Mouse (Mus musculus): ENCODE results near the gene Cldn9. TPM values are rescaled to one million over a fixed set of nuclear protein-coding genes. Genes with fewer than 3 reads are reported as not detected.

Gene Cldn9
- polyA plus RNA-seq, 1 experiment from 2014 or later = 8.7 TPM

GRCm38 (mm10) chr17:23695801-23696200 lies 12.0 kb upstream of the Cldn9 start:
- no peak overlapping the region for H3K4me2 ChIP-seq (ENCODE audit: low read depth, low read length)
- peaks cover 3% of the 10 kb centered on the region; the same call in 1 of the 2 replicates for H3K4me1 ChIP-seq (ENCODE audit: control insufficient read depth, insufficient read depth, low read length)
- H3K27ac ChIP-seq (replicated peaks; ENCODE audit: low read depth, low read length) = no peak overlapping the region
- no peak overlapping the region for H3K4me3 ChIP-seq (ENCODE audit: low read depth, low read length)
- H3K9me3 ChIP-seq (replicated peaks; ENCODE audit: control insufficient read depth, low read length) = no peaks in the 10 kb centered on the region
- DNase-seq (ENCODE audit: low spot score) = peak; percentile 64
- no peaks in the 10 kb centered on the region for H3K36me3 ChIP-seq (replicated peaks; ENCODE audit: control insufficient read depth, insufficient read depth, low read depth, low read length)
- H3K9ac ChIP-seq (replicated peaks; ENCODE audit: low read length) = no peak overlapping the region
- 0% methylated on average over 3 of the region's 3 CpGs for WGBS
- peaks cover 19% of the 10 kb centered on the region for H3K27me3 ChIP-seq (ENCODE audit: control insufficient read depth, insufficient read depth, low read length)
- peak; percentile 70; the same call in 1 of the 2 replicates for ATAC-seq (replicated peaks; ENCODE audit: insufficient number of reproducible peaks, low FRiP score, low TSS enrichment, low read depth)

DNA sequence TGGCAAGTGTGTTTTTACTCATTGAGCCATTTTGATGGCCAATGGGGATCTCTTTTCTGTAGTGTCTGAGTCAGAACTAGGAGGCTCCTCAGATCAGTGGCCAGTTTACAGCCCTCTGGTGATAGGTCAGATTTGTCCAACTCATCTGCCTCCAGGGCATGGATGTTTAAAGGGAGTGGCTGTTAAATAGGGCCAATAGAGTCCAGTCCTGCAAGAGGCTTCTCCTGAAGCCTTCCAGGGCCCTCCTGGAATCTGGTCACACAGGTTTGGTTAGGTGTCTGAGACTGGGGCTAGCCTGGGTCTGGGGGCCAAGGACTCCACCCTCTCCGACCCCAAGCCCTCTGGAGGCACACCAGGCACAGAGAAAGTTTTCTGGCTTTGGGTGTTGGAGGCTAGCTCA lies 10.7 kb upstream of the Cldn9 start:
- 61% methylated on average over 1 of the region's 1 CpGs for WGBS
- H3K4me3 ChIP-seq (ENCODE audit: low read depth, low read length) = no peak overlapping the region
- H3K9ac ChIP-seq (replicated peaks; ENCODE audit: low read length) = no peak overlapping the region
- H3K4me2 ChIP-seq (ENCODE audit: low read depth, low read length) = no peak overlapping the region
- peaks cover 3% of the 10 kb centered on the region; the same call in 1 of the 2 replicates for H3K4me1 ChIP-seq (ENCODE audit: control insufficient read depth, insufficient read depth, low read length)
- ATAC-seq (replicated peaks; ENCODE audit: insufficient number of reproducible peaks, low FRiP score, low TSS enrichment, low read depth) = no peak; the same call in 1 of the 2 replicates
- no peak for DNase-seq (ENCODE audit: low spot score)
- H3K36me3 ChIP-seq (replicated peaks; ENCODE audit: control insufficient read depth, insufficient read depth, low read depth, low read length) = no peaks in the 10 kb centered on the region
- no peaks in the 10 kb centered on the region for H3K9me3 ChIP-seq (replicated peaks; ENCODE audit: control insufficient read depth, low read length)
- no peak overlapping the region for H3K27ac ChIP-seq (replicated peaks; ENCODE audit: low read depth, low read length)
- H3K27me3 ChIP-seq (ENCODE audit: control insufficient read depth, insufficient read depth, low read length) = peaks cover 13% of the 10 kb centered on the region

- H3K9me3 ChIP-seq (replicated peaks; ENCODE audit: control insufficient read depth, low read length) = no peaks in the 10 kb centered on the region
- ATAC-seq (replicated peaks; ENCODE audit: insufficient number of reproducible peaks, low FRiP score, low TSS enrichment, low read depth) (peak; percentile 30; the same call in 1 of the 2 replicates), DNase-seq (ENCODE audit: low spot score) (no peak)
- H3K4me1 ChIP-seq (ENCODE audit: control insufficient read depth, insufficient read depth, low read length) = no peaks in the 10 kb centered on the region; the same call in 1 of the 2 replicates
- no peak overlapping the region; the same call in 1 of the 2 replicates for H3K4me2 ChIP-seq (ENCODE audit: low read depth, low read length)
- H3K36me3 ChIP-seq (replicated peaks; ENCODE audit: control insufficient read depth, insufficient read depth, low read depth, low read length) = no peaks in the 10 kb centered on the region
- WGBS = 29% methylated on average over 15 of the region's 15 CpGs
- no peak overlapping the region for H3K27ac ChIP-seq (replicated peaks; ENCODE audit: low read depth, low read length)
- H3K9ac ChIP-seq (replicated peaks; ENCODE audit: low read length) = no peak overlapping the region; the same call in 1 of the 2 replicates
- peak overlapping the region; percentile 18 for H3K4me3 ChIP-seq (ENCODE audit: low read depth, low read length)
- H3K27me3 ChIP-seq (ENCODE audit: control insufficient read depth, insufficient read depth, low read length) = peaks cover 51% of the 10 kb centered on the region
Measured at GRCm38 (mm10) chr17:23683226-23683625, 600 bp downstream of the Cldn9 start.

DNA sequence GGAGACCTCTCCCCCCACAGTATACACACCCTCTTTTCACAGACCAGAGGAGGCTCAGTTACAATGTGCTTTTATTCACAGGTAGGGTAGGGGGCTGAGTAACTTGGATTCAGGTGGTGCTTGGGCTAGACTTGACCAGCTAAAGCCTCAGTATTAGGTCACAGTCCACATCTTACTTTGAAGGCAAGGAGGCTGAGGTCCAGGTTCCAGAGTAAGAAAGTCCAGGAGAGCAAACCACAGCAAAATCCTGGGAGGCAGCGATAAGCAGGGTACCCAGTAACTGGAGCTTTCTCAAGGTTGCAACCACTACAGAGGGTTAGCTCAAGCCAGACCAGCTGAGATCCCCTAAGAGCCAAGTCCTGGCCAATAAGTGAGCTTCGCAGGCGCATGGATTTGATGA lies 1.3 kb downstream of the Cldn9 start:
- H3K27me3 ChIP-seq (ENCODE audit: control insufficient read depth, insufficient read depth, low read length) = peaks cover 51% of the 10 kb centered on the region
- no peak overlapping the region for H3K27ac ChIP-seq (replicated peaks; ENCODE audit: low read depth, low read length)
- 53% methylated on average over 3 of the region's 3 CpGs for WGBS
- H3K4me3 ChIP-seq (ENCODE audit: low read depth, low read length) = no peak overlapping the region
- H3K4me2 ChIP-seq (ENCODE audit: low read depth, low read length) = peak overlapping the region; percentile 0; the same call in 1 of the 2 replicates
- no peaks in the 10 kb centered on the region for H3K9me3 ChIP-seq (replicated peaks; ENCODE audit: control insufficient read depth, low read length)
- ATAC-seq (replicated peaks; ENCODE audit: insufficient number of reproducible peaks, low FRiP score, low TSS enrichment, low read depth) = no peak
- DNase-seq (ENCODE audit: low spot score) = no peak
- no peaks in the 10 kb centered on the region for H3K36me3 ChIP-seq (replicated peaks; ENCODE audit: control insufficient read depth, insufficient read depth, low read depth, low read length)
- no peak overlapping the region for H3K9ac ChIP-seq (replicated peaks; ENCODE audit: low read length)
- no peaks in the 10 kb centered on the region; the same call in 1 of the 2 replicates for H3K4me1 ChIP-seq (ENCODE audit: control insufficient read depth, insufficient read depth, low read length)

DNA sequence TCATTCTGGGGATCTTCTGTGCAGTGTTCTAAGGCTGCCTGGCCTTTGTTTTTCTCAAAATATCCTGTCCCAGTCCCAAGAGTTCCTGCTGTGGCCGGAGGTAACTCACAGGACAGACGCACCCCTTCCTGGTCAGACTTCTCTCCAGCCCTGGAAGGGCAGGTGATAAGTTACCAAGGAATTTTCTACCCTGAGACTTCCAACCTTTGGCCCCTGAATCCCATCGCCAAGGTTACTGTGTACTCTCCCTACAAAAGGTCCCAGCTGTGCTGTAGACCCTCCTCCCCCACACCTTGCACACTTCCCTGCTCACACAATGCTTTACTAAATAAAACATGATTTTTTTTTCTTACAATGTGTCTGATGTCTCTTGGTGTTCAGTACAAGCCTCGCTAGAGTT lies 1.7 kb downstream of the Cldn9 start:
- no peaks in the 10 kb centered on the region for H3K36me3 ChIP-seq (replicated peaks; ENCODE audit: control insufficient read depth, insufficient read depth, low read depth, low read length)

GRCm38 (mm10) chr17:23681086-23681485 lies 2.7 kb downstream of the Cldn9 start:
- no peak overlapping the region for H3K4me2 ChIP-seq (ENCODE audit: low read depth, low read length)
- H3K4me3 ChIP-seq (ENCODE audit: low read depth, low read length) = no peak overlapping the region
- H3K36me3 ChIP-seq (replicated peaks; ENCODE audit: control insufficient read depth, insufficient read depth, low read depth, low read length) = no peaks in the 10 kb centered on the region
- no peak overlapping the region for H3K27ac ChIP-seq (replicated peaks; ENCODE audit: low read depth, low read length)
- H3K4me1 ChIP-seq (ENCODE audit: control insufficient read depth, insufficient read depth, low read length) = no peaks in the 10 kb centered on the region; the same call in 1 of the 2 replicates
- no peaks in the 10 kb centered on the region for H3K9me3 ChIP-seq (replicated peaks; ENCODE audit: control insufficient read depth, low read length)
- DNase-seq (ENCODE audit: low spot score) (no peak), ATAC-seq (replicated peaks; ENCODE audit: insufficient number of reproducible peaks, low FRiP score, low TSS enrichment, low read depth) (no peak)
- H3K27me3 ChIP-seq (ENCODE audit: control insufficient read depth, insufficient read depth, low read length) = peaks cover 53% of the 10 kb centered on the region
- WGBS = 69% methylated on average over 10 of the region's 10 CpGs
- no peak overlapping the region for H3K9ac ChIP-seq (replicated peaks; ENCODE audit: low read length)

More for the DNA sequence above, 1.7 kb downstream of the Cldn9 start:
- Histone ChIP-seq H3K4me1 (ENCODE audit: control insufficient read depth, insufficient read depth, low read length) (no peaks in the 10 kb centered on the region; the same call in 1 of the 2 replicates), H3K9ac (replicated peaks; ENCODE audit: low read length) (no peak overlapping the region), H3K9me3 (replicated peaks; ENCODE audit: control insufficient read depth, low read length) (no peaks in the 10 kb centered on the region), H3K4me3 (ENCODE audit: low read depth, low read length) (no peak overlapping the region), H3K27me3 (ENCODE audit: control insufficient read depth, insufficient read depth, low read length) (peaks cover 51% of the 10 kb centered on the region), H3K4me2 (ENCODE audit: low read depth, low read length) (no peak overlapping the region), H3K27ac (replicated peaks; ENCODE audit: low read depth, low read length) (no peak overlapping the region)
- 66% methylated on average over 4 of the region's 4 CpGs for WGBS
- no peak for ATAC-seq (replicated peaks; ENCODE audit: insufficient number of reproducible peaks, low FRiP score, low TSS enrichment, low read depth)
- no peak for DNase-seq (ENCODE audit: low spot score)

DNA sequence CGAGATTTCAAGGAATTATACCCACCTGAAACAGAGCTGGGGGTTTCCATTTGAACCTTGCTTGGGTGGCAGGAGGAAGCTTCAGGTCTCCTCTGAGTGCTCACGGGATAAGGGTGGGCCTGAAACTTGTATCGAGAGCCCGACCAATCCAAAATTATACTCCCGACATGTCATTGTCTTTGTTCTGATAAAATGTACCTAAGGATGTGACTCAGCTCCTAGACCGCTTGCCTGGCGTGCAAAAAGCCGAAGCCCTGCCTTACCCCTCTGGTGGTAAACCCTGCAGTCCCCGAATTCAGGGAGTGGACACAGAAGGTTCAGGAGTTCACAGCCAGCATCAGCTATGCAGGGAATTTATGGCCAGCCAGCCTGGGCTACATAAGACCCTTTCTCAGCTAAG lies 3.5 kb downstream of the Cldn9 start:
- H3K4me1 ChIP-seq (ENCODE audit: control insufficient read depth, insufficient read depth, low read length) = no peaks in the 10 kb centered on the region; the same call in 1 of the 2 replicates
- 73% methylated on average over 9 of the region's 9 CpGs for WGBS
- ATAC-seq (replicated peaks; ENCODE audit: insufficient number of reproducible peaks, low FRiP score, low TSS enrichment, low read depth) (no peak), DNase-seq (ENCODE audit: low spot score) (no peak)
- H3K27me3 ChIP-seq (ENCODE audit: control insufficient read depth, insufficient read depth, low read length) = peaks cover 53% of the 10 kb centered on the region
- no peaks in the 10 kb centered on the region for H3K9me3 ChIP-seq (replicated peaks; ENCODE audit: control insufficient read depth, low read length)
- H3K4me2 ChIP-seq (ENCODE audit: low read depth, low read length) = no peak overlapping the region
- H3K27ac ChIP-seq (replicated peaks; ENCODE audit: low read depth, low read length) = no peak overlapping the region
- H3K4me3 ChIP-seq (ENCODE audit: low read depth, low read length) = peak overlapping the region; percentile 21
- H3K9ac ChIP-seq (replicated peaks; ENCODE audit: low read length) = no peak overlapping the region
- no peaks in the 10 kb centered on the region for H3K36me3 ChIP-seq (replicated peaks; ENCODE audit: control insufficient read depth, insufficient read depth, low read depth, low read length)

GRCm38 (mm10) chr17:23679127-23679835 lies 4.5 kb downstream of the Cldn9 start, which contains the start of gene Cldn6:
Gene Cldn6, plus strand, starts transcription at chr17:23679249.
- peak within 1 kb of the TSS; percentile 32 for H3K4me2 ChIP-seq (ENCODE audit: low read depth, low read length)

More at GRCm38 (mm10) chr17:23679127-23679835, 4.5 kb downstream of the Cldn9 start, which contains the start of gene Cldn6:
- Histone ChIP-seq H3K4me1 (ENCODE audit: control insufficient read depth, insufficient read depth, low read length) (peaks cover 3% of the 10 kb centered on the region), H3K9me3 (replicated peaks; ENCODE audit: control insufficient read depth, low read length) (no peaks in the 10 kb centered on the region), H3K27ac (replicated peaks; ENCODE audit: low read depth, low read length) (peak within 1 kb of the TSS; percentile 20; the same call in 1 of the 2 replicates), H3K36me3 (replicated peaks; ENCODE audit: control insufficient read depth, insufficient read depth, low read depth, low read length) (no peaks in the 10 kb centered on the region), H3K9ac (replicated peaks; ENCODE audit: low read length) (no peak within 1 kb of the TSS; the same call in 1 of the 2 replicates), H3K27me3 (ENCODE audit: control insufficient read depth, insufficient read depth, low read length) (peaks cover 53% of the 10 kb centered on the region), H3K4me3 (ENCODE audit: low read depth, low read length) (peak within 1 kb of the TSS; percentile 21)
- WGBS = 2% methylated on average over 38 of the region's 38 CpGs
- no peak for ATAC-seq (replicated peaks; ENCODE audit: insufficient number of reproducible peaks, low FRiP score, low TSS enrichment, low read depth)
- peak; percentile 49 for DNase-seq (ENCODE audit: low spot score)
